Mouse (Mus musculus) small intestine, adult 2 months (tissue): ENCODE data around the gene Hephl1.

Experiments
- CTCF ChIP-seq: fragments of 200-500 bp; IDR thresholded peaks from 2 replicates; pipeline ENCODE4 v1.5.1; 2012; ENCODE audit warnings: low read depth, mild to moderate bottlenecking, control low read depth, inconsistent platforms, low read length, moderate library complexity, mixed read lengths; ENCODE audit not compliant: insufficient replicate concordance, insufficient read length; ENCODE audit errors: extremely low read depth
- POLR2A ChIP-seq: fragments of 200-500 bp; IDR thresholded peaks from 2 replicates; pipeline ENCODE4 v1.6.1; 2012; ENCODE audit warnings: low read depth, mild to moderate bottlenecking, control low read depth, inconsistent platforms, low read length, moderate library complexity

GRCm38 (mm10) chr9:15034546-15035273 is 77.2 kb downstream of the Hephl1 start:
- TF ChIP-seq CTCF: no peak
- no peak for TF ChIP-seq POLR2A
